Mouse (Mus musculus): ENCODE results near the gene Coro7.
"Not testable (repeated sequence)": the region's sequence is repeated elsewhere in the genome, so short reads cannot be mapped to it uniquely, and the experiment has no call there.

The Coro7 gene

GRCm38 (mm10) chr16:4680922-4681455, 1.4 kb upstream of the Coro7 start:
- not testable (repeated sequence) for DNase-seq

DNA sequence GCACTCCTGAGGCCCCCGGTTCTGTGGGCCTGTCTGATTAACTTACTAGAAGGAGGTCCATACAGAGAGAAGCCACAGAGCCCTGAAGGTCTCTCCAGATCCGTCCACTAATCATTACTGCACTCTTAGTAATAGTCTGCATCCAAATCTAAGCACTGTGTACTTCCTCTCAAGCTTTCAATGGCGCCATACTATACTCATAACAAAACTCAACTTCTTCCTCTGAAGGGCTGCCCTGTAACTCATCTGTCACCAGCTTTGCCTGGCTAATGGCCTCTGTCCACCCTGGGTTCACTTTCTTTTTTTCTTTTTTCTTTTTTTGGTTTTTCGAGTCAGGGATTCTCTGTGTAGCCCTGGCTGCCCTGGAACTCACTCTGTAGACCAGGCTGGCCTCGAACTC, 1.5 kb downstream of the Coro7 start:
- DNase-seq: no peak

GRCm38 (mm10) chr16:4676836-4677235, 2.7 kb downstream of the Coro7 start:
- no peak for DNase-seq

DNA sequence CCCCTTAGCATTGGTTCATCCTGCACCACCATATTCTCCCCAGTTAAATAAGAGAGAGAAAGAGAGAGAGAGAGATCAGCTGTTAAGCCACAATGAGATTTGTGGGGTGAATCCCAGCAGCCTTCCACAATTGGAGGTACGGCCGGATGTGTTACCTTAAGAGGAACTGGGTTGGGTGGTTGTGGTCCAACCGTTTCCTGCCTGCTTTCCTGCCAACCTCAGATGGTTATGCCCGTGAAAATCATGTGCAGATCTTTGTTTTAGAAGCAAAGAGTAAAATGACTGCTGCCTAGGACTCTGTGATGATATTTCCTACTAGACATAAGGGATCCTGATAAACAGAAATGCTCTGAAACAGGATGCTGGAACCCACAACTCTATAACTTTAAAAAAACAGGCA, 5.5 kb downstream of the Coro7 start:
- no peak for DNase-seq

- DNase-seq: no peak
These were observed 9.3 kb downstream of the Coro7 start for GRCm38 (mm10) chr16:4670317-4670716.

DNA sequence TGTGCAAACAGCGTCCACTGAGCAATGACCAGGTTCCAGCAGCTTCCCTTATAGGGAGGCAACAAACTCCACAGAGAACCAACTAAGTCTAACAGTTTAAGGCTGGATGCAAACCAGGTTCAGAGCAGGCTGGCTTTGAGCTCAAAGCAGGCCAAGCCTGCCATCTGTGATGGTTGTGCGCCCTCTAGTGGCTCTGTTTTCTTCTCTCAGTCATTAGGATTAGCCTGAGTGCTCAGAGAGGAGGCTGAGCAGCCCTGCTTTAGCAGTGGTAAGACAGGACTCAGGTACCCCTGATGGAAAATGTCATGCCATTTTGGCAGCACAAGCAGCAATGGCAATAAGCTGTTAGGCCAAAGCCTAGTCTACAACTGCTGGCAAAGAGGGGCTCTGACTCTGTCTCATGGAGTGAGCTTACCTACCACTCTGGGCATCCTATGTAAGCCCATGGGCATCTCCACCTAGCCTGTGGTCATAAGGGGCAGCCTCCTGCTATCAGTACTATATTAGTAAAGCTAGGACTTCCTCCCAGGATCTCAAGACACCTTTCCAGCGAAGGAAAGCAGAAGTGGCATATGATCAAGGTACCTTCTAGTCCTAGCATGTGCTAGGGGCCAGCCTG, 12.3 kb downstream of the Coro7 start:
- peak; percentile 85 for DNase-seq

GRCm38 (mm10) chr16:4665726-4666125, 13.9 kb downstream of the Coro7 start:
- DNase-seq: no peak

- no peak for DNase-seq
These were observed 15.8 kb downstream of the Coro7 start for GRCm38 (mm10) chr16:4663806-4664205.

- DNase-seq: no peak
These were observed 18.0 kb downstream of the Coro7 start for GRCm38 (mm10) chr16:4661605-4662004.

DNA sequence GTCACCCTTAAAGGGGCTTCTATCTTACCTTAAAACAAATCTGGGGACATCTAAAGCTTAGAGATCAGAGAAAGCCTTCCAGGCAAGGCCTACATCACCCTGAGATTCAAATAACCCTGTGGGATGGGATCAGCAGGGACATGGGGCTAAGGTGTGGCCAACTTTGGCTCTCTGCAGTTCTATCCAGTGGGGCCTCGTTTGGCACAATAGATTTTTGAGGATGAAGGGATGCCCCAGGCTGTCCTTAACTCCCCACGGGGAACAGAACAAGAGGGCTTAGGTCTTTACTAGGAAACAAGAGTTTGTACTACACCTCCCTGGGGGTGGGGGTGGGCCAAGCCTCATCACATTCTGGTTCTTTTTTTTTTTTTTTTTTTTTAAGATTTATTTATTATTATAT, 20.3 kb downstream of the Coro7 start:
- no peak for DNase-seq

DNA sequence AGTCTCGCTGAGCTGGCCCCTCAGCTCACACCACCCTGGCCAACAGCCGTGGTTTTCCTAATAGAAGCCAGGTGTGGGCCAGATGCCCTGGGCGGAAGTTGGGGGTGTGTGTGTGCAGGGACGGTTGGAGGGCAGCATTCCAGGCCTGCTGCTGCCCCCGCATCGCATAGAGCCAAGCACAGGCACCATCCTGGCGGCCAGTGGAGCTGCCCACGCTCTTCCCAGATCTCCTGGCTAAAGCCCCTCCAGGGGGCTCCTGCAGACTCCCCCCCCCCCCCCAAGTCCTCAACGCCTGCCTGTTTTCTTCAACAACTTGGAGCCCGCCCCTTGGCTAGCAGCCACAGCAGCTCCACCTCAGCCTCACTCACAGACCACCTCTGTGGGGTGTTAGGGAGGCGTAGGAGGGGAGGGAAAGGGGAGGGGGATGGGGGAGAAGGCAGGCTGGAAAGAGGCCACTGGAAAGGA, 20.8 kb downstream of the Coro7 start:
- peak; percentile 51 for DNase-seq

- no peak for DNase-seq
These were observed 23.0 kb downstream of the Coro7 start for GRCm38 (mm10) chr16:4656571-4657081.

- no peak for DNase-seq
These were observed 23.6 kb downstream of the Coro7 start for GRCm38 (mm10) chr16:4655764-4656570.

DNA sequence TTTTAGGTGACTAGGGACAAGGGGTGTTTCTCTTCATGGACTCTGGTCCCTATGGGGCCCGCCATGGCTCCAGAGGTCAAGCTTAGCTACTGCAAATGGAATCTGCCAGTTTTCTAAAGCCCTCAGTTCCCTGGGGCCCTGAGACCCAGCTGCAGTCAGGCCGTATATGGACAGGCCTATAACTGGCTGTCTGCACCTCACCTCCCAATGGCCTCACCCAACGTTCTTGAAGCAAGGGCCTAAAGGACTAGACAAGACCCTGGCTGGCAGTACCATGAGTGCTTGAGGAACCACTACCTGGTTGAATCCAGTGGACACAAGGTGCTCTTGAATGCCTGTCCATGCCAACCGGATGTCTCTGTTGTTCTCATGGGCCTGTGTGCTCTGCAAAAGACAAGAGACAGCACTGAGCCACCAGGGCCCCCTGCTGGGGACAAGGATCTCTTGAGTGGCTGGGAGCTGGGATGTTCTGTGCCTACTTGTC, 24.3 kb downstream of the Coro7 start:
- peak; percentile 38 for DNase-seq

- no peak for DNase-seq
These were observed 24.9 kb downstream of the Coro7 start for GRCm38 (mm10) chr16:4654706-4655105.

- DNase-seq: no peak
These were observed 26.7 kb downstream of the Coro7 start for GRCm38 (mm10) chr16:4652707-4653416.

DNA sequence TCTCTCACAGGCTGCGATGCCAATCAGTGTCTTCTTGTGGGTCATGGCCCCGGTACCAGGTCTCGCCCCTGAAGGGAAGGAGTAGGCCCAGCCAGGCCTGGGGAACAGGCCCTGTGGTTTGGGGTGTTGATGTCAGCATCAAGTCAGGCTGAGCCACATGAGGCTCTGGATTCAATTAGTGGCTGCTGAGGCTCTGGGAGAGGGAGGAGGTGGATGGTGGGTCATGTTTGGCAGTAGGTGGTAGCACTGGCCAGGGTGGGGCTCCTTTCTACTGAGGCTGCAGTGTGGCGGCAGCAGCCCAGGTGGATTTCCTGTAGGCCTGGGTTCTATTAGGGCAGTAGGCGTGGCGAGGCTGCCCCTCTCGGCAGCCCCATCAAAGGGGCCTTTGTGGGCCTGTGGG, 28.0 kb downstream of the Coro7 start:
- DNase-seq: no peak

DNA sequence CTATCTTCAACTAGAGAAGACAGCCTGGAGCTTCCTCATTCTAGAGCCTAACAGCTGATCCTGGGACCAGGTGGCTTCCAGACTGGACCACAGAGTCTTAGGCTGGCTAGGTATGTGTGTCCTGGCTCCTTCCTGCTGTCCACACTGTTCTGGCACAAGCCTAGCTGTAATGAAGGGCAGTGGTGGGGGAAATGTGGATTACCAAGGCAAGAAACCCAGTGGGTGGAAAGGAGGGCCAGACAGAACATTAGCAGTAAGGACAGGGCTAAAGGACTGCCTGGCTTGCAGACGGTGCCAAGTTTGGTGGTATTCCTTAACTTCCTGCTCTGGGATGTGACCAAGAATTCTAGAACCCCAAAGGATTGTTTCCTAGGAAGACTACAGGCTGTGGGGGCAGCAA, 28.5 kb downstream of the Coro7 start:
- no peak for DNase-seq

DNA sequence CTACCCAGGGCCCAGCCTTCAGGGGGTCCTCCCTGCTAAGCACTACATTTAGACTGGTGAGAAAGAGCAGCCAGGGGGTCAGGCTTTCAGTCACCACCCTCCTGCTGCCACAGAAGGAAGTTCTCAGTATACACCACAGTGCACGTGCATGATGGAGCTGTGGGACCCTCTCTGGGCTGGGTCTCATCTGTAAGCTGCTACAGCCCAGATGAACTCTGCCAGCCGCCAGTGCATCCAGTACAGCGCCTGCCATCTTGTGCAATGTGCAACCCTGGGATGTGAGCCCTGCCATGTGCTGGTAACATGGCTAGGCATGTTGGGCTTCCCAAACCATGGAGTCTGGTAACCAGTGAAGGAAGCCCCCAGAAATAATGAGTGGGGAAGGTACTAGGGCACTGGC, 29.4 kb downstream of the Coro7 start:
- no peak for DNase-seq

GRCm38 (mm10) chr16:4649692-4650091, 29.9 kb downstream of the Coro7 start:
- no peak for DNase-seq

DNA sequence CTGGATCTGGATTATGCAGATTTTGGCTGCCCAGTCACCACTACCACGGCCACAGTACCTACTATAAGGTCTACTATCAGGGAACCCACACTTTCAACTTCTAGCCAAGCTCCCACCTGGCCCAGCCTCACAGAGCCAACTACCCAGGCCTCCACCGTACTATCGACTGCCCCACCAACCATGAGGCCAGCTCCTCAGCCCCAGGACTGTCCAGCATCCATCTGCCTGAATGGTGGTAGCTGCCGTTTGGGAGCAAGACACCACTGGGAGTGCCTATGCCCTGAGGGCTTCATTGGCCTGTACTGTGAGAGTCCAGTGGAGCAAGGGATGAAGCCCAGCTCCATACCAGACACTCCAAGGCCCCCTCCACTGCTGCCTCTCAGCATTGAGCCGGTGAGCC, 30.4 kb downstream of the Coro7 start:
- no peak for DNase-seq

GRCm38 (mm10) chr16:4648416-4649023, 31.1 kb downstream of the Coro7 start:
- no peak for DNase-seq
